Mouse (Mus musculus) hindbrain, embryonic 12.5 days (tissue): ENCODE data around the gene Ppp2r1b. TPM values are rescaled to one million over a fixed set of nuclear protein-coding genes. Genes with fewer than 3 reads are reported as not detected.
"Not testable (repeated sequence)": the region's sequence is repeated elsewhere in the genome, so short reads cannot be mapped to it uniquely, and the experiment has no call there.

ENCODE experiments used
- ATAC-seq: fragments of 200-750 bp; cut with Nextera tagmentation; 2 replicates; pipeline ENCODE4 v1.8.0; 2017; ENCODE audit warnings: moderate TSS enrichment; ENCODE audit not compliant: low FRiP score
- H3K27ac ChIP-seq: fragments of 300-500 bp; sonication (generic); 2 replicates; pipeline ENCODE4 v1.5.1; 2016; ENCODE audit warnings: mild to moderate bottlenecking
- H3K27me3 ChIP-seq: fragments of 300-500 bp; sonication (generic); 2 replicates; pipeline ENCODE4 v1.6.1; 2016; ENCODE audit warnings: mild to moderate bottlenecking
- H3K36me3 ChIP-seq: fragments of 300-500 bp; sonication (generic); 2 replicates; pipeline ENCODE4 v1.6.1; 2016; ENCODE audit warnings: mild to moderate bottlenecking
- H3K4me1 ChIP-seq: fragments of 300-500 bp; sonication (generic); 2 replicates; pipeline ENCODE4 v1.6.1; 2016
- H3K4me2 ChIP-seq: fragments of 300-500 bp; sonication (generic); replicated peaks from 2 replicates; pipeline ENCODE4 v1.6.1; 2016; ENCODE audit warnings: mild to moderate bottlenecking
- H3K4me3 ChIP-seq: fragments of 300-500 bp; sonication (generic); 2 replicates; pipeline ENCODE4 v1.5.1; 2016; ENCODE audit warnings: mild to moderate bottlenecking
- H3K9ac ChIP-seq: fragments of 300-500 bp; sonication (generic); 2 replicates; pipeline ENCODE4 v1.6.1; 2016; ENCODE audit warnings: mild to moderate bottlenecking, moderate library complexity
- H3K9me3 ChIP-seq: fragments of 300-500 bp; sonication (generic); replicated peaks from 2 replicates; pipeline ENCODE4 v1.6.1; 2016; ENCODE audit warnings: mild to moderate bottlenecking
- WGBS: fragments of 180-500 bp; shearing (Covaris S2); methylation state at CpG from one replicate; pipeline ENCODE4 v1.1.7; 2016; 5-methylcytosine and 5-hydroxymethylcytosine counted together
- polyA plus RNA-seq: library from polyadenylated mRNA; unstranded; fragments of >200 nt; fragmentation: Nextera tagmentation; extraction: Ambion mirVana; gene quantifications from 2 replicates; pipeline ENCODE4 v1.2.1, GENCODE M21; 2016

The Ppp2r1b gene
- polyA plus RNA-seq, 1 experiment from 2014 or later, result 90.5 TPM

DNA sequence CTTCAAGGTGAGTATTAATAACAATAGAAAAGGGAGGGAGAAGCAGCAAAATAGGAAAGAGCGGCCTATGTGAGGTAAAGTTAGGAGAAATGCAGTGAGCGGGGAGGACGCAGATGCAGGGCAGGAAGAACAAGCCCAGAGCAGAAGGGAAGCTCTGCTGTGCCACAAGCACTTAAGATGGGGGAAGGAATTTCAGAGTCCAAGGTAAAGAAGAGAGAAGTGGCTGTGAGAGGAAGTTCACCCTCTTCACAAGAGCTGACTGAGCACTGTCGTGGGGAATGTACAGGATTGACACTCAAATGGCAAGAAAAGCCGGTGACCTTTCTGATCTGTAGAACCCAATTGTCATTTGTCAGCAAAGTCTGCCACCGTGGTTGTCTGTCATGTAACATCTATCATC lies 27.1 kb upstream of the Ppp2r1b start:
- WGBS, result 90% methylated on average over 6 of the region's 6 CpGs
- peaks cover 50% of the 10 kb centered on the region for H3K36me3 ChIP-seq
- no peak overlapping the region for H3K9ac ChIP-seq
- H3K4me3 ChIP-seq, result no peak overlapping the region
- no peak overlapping the region for H3K27ac ChIP-seq
- H3K4me2 ChIP-seq, result no peak overlapping the region
- no peaks in the 10 kb centered on the region for H3K9me3 ChIP-seq
- H3K27me3 ChIP-seq, result no peaks in the 10 kb centered on the region
- ATAC-seq, result no peak
- no peaks in the 10 kb centered on the region for H3K4me1 ChIP-seq

DNA sequence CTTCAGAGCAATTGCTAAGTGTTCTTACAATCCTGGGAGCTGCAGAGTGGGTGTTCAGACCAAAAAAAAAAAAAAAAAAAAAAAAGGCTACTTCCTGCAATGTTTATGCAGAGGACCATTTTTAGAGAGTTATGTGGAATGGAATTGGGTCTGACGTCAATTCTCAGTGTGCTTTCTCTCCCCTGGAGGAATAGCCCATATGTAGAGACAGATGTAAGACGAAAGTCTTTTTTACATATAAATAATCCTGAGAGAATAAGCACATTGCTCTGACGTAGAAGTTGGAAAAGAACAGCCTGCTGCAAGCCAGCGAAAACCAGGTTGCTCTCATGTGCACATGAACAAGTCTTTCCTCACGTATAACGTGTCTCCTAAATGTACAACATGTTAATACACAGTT lies 25.4 kb upstream of the Ppp2r1b start:
- Histone ChIP-seq H3K27ac (no peak overlapping the region), H3K4me3 (no peak overlapping the region), H3K36me3 (peaks cover 47% of the 10 kb centered on the region), H3K9ac (no peak overlapping the region), H3K27me3 (no peaks in the 10 kb centered on the region), H3K9me3 (no peaks in the 10 kb centered on the region), H3K4me1 (no peaks in the 10 kb centered on the region), H3K4me2 (no peak overlapping the region)
- 92% methylated on average over 6 of the region's 6 CpGs for WGBS
- ATAC-seq, result no peak

DNA sequence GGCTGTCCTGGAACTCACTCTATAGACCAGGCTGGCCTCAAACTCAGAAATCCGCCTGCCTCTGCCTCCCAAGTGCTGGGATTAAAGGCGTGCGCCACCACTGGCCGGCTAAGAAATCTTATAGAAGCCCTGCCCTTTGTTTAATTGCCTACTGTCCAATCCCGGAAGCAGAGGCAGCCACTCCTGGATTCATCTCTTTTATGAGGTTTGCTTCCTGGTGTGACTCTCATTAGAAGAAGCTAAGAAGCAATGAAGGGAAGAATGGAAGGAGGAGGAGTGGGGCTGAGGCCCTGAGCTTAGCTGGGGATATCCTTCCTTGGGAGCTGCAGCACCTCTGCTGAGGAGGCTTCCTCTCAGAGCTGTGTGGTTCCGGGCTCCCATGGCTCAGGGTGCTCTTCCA lies 23.4 kb upstream of the Ppp2r1b start:
- H3K36me3 ChIP-seq, result peaks cover 41% of the 10 kb centered on the region
- no peak for ATAC-seq
- H3K4me3 ChIP-seq, result no peak overlapping the region

DNA sequence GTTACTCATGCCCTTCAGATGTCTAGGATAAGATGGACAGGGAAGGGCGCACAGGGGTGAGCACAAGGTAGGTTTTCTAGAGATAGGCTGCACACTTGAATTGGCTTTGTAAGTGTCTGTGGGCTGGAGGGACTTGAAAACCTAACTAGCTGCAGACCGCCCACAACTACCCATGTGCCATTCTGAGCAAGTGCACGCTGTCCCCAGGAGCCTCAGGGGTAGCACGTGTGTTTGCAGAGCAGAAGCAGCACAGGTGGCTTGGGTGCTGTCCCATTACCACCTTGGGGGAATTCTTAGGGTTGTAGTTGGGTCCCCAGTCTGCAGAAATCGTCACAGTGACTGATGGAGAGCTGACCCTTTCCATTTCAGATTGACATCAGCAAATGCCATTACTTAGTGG lies 22.9 kb upstream of the Ppp2r1b start:
- no peak overlapping the region for H3K27ac ChIP-seq
- H3K4me1 ChIP-seq, result no peaks in the 10 kb centered on the region
- H3K4me3 ChIP-seq, result no peak overlapping the region
- no peaks in the 10 kb centered on the region for H3K27me3 ChIP-seq
- H3K9ac ChIP-seq, result no peak overlapping the region
- no peaks in the 10 kb centered on the region for H3K9me3 ChIP-seq
- peaks cover 36% of the 10 kb centered on the region for H3K36me3 ChIP-seq
- WGBS, result 95% methylated on average over 5 of the region's 5 CpGs
- H3K4me2 ChIP-seq, result no peak overlapping the region
- no peak for ATAC-seq

More for the DNA sequence above, 23.4 kb upstream of the Ppp2r1b start:
- no peaks in the 10 kb centered on the region for H3K9me3 ChIP-seq
- 92% methylated on average over 6 of the region's 6 CpGs for WGBS
- H3K9ac ChIP-seq, result no peak overlapping the region
- no peaks in the 10 kb centered on the region for H3K27me3 ChIP-seq
- no peaks in the 10 kb centered on the region for H3K4me1 ChIP-seq
- H3K4me2 ChIP-seq, result no peak overlapping the region
- no peak overlapping the region for H3K27ac ChIP-seq

DNA sequence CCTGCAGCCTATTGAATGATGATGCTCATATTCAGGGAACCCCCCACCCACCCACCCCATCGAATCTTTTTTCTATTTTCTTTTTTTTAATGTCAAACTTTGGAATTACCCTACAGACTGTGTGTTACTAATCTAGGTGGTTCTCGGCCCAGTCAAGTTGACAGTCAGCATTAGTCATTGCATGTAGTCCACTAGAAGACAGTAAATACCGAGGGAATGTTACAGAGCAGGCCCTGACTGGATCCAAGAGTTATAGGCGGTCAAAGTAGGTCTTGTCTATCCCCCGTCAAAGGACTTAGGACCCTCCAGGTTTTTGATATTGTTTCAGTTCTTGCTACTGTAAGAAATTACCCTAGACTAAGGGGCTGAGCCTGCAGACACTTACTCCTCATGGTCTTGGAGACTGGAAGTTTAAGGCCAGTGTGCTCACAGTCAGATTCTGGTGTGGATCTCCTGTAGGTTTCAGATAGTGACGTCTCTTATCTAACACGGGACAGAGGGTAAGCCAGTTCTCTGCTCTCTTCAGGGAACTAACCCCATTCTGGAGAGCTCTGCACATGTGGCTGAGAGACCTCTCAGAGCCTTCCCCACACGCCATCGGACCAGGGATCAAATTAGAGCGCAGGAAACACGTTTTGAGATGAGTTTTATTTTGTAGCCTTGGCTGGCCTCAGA lies 21.2 kb upstream of the Ppp2r1b start:
- peaks cover 33% of the 10 kb centered on the region for H3K36me3 ChIP-seq
- no peaks in the 10 kb centered on the region for H3K4me1 ChIP-seq
- no peak overlapping the region for H3K27ac ChIP-seq
- no peaks in the 10 kb centered on the region for H3K9me3 ChIP-seq
- H3K9ac ChIP-seq, result no peak overlapping the region
- no peak overlapping the region for H3K4me2 ChIP-seq
- no peaks in the 10 kb centered on the region for H3K27me3 ChIP-seq
- no peak overlapping the region for H3K4me3 ChIP-seq
- WGBS, result 89% methylated on average over 11 of the region's 11 CpGs
- no peak for ATAC-seq

DNA sequence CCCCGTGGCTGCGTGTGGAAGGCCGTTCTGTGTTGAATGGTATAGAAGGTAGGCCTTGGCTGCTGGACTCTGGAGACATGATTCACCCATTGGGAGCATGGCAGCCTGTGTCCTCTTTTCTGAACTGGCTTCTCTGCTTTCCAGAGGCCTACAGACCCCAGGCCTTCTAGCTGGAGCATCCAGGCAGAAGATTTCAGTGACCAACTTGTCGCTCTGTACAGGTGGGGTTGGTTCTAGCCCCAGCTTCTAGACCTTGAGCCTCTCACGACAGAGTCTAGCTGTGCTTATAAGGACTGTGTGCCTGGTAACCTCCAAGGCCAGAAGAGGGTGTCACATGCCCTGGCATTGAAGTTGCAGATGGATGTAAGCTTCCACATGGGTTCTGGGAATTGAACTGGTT lies 13.6 kb upstream of the Ppp2r1b start:
- Histone ChIP-seq H3K36me3 (peaks cover 9% of the 10 kb centered on the region; the same call in 1 of the 2 replicates), H3K4me2 (no peak overlapping the region), H3K4me1 (no peaks in the 10 kb centered on the region), H3K9me3 (no peaks in the 10 kb centered on the region), H3K27ac (no peak overlapping the region), H3K9ac (no peak overlapping the region), H3K4me3 (no peak overlapping the region), H3K27me3 (no peaks in the 10 kb centered on the region)
- ATAC-seq, result no peak
- WGBS, result 91% methylated on average over 5 of the region's 5 CpGs

DNA sequence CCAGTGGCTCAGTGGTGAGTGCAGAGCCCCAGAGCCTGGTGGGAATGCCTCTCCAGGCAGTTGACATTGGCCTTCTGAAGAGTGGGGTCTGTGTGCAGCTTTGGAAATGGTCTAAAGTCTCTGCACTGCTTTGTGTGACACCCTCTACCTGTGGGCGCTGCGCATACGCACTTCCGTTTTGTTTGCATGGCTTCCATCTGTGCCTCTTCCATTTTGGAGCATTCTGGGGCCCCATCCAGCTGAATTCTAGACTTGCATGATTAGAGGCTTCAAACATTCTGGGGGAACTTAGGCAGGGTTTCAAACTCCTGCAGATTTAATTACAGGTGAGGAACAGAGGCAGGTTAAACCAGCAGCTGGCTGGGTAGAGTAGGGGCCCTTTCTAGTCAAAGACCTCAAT lies 12.9 kb upstream of the Ppp2r1b start:
- Histone ChIP-seq H3K27ac (no peak overlapping the region), H3K4me1 (no peaks in the 10 kb centered on the region), H3K36me3 (peaks cover 9% of the 10 kb centered on the region; the same call in 1 of the 2 replicates), H3K9me3 (no peaks in the 10 kb centered on the region), H3K9ac (no peak overlapping the region), H3K4me2 (no peak overlapping the region), H3K27me3 (no peaks in the 10 kb centered on the region), H3K4me3 (no peak overlapping the region)
- ATAC-seq, result no peak
- 100% methylated on average over 4 of the region's 4 CpGs for WGBS

DNA sequence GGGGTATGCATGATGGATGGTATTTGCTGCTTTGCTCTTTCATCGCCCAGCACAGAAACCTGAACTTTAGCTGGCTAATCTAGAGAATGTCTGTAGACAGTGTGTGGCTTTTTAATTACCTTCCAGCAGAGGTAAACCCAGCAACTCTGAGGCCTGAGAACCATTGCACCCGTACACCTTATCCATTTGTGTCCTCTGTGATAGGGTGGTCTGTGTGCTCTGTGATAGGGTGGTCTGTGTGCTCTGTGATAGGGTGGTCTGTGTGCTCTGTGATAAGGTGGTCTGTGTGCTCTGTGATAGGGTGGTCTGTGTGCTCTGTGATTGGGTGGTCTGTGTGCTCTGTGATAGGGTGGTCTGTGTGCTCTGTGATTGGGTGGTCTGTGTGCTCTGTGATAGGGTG lies 12.5 kb upstream of the Ppp2r1b start:
- H3K4me3 ChIP-seq, H3K4me2 ChIP-seq, H3K27ac ChIP-seq, H3K4me1 ChIP-seq, ATAC-seq, H3K36me3 ChIP-seq, H3K27me3 ChIP-seq, H3K9ac ChIP-seq, H3K9me3 ChIP-seq: not testable (repeated sequence)
- WGBS, result 93% methylated on average over 2 of the region's 2 CpGs

DNA sequence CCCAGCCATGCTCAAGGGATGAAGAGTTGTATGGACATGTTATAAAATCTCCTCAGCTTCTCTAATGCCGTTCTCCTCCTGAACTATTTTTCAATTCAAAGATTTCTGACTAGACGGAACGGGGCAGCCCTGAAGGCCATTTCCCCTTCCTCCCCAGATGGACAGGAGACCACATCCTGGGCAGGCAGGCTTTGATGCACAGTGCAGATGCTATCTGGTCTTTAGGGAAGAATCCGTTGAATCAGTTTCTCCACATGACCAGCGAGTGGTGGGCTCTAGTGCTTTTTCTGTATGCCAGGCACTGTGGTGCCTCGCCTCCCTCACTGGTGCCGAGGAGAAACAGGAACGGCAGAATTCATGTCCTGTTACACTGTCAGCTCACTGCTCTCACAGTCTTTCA lies 11.3 kb upstream of the Ppp2r1b start:
- Histone ChIP-seq H3K27me3 (no peaks in the 10 kb centered on the region), H3K4me1 (no peaks in the 10 kb centered on the region), H3K4me2 (no peak overlapping the region), H3K9ac (no peak overlapping the region), H3K9me3 (no peaks in the 10 kb centered on the region), H3K36me3 (peaks cover 5% of the 10 kb centered on the region; the same call in 1 of the 2 replicates), H3K27ac (no peak overlapping the region), H3K4me3 (no peak overlapping the region)
- ATAC-seq, result no peak
- 90% methylated on average over 8 of the region's 8 CpGs for WGBS

DNA sequence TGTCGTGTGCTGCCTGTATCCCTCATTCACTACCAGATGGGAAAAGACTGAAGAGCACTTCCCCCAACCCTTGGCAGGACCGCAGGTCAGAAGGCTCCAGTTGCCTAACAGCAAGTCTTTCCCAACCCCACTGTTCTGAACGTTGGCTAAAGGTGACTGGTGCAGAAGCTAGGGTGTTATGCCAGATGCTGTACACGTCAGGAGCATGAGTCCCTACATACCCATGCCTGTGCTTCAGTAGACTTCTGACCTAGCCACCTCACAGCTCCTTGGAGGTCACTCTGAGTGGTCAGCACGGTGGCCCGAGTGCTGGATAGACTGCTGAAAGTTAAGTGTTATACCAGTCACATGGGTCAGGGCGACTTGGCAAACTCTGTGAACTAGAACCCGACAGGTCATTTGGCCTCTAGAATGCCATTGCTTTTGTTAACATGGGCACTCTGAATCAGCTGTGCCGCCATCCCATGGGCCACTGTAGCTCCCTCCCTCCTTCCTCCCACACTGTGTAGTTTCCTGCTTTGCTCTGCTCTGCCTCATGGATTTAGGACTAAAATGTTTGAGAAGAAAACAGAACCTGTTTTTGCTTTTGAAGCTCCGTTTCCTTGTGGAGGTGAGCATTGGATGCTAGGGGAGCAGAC lies 9.9 kb upstream of the Ppp2r1b start:
- Histone ChIP-seq H3K27ac (no peak overlapping the region), H3K4me2 (no peak overlapping the region), H3K9ac (no peak overlapping the region), H3K36me3 (peaks cover 5% of the 10 kb centered on the region; the same call in 1 of the 2 replicates), H3K4me3 (no peak overlapping the region), H3K4me1 (no peaks in the 10 kb centered on the region), H3K27me3 (no peaks in the 10 kb centered on the region), H3K9me3 (no peaks in the 10 kb centered on the region)
- WGBS, result 89% methylated on average over 10 of the region's 10 CpGs
- ATAC-seq, result no peak

DNA sequence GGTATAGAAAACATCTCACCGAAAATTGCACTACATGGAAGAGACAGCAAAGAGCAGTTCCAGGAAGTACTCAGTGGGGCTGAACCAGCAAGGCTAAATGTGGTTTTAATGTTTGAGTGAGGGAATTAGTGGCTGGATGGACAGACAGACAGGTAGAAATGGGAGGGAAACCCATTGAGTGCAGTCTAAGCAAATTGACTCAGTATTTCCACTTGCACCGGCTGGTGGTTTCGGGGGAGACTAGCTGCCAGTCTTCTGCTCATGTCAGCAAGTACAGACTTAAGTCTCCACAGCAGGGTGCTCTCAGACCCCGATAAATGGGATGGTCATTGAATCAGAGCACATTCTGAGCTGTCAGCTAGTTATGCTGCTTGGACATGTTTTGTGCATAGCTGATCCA lies 9.0 kb upstream of the Ppp2r1b start:
- Histone ChIP-seq H3K4me2 (no peak overlapping the region), H3K4me3 (no peak overlapping the region), H3K9ac (no peak overlapping the region), H3K4me1 (no peaks in the 10 kb centered on the region), H3K27ac (no peak overlapping the region), H3K9me3 (no peaks in the 10 kb centered on the region), H3K27me3 (no peaks in the 10 kb centered on the region), H3K36me3 (peaks cover 5% of the 10 kb centered on the region; the same call in 1 of the 2 replicates)
- no peak for ATAC-seq
- WGBS, result 88% methylated on average over 4 of the region's 4 CpGs

DNA sequence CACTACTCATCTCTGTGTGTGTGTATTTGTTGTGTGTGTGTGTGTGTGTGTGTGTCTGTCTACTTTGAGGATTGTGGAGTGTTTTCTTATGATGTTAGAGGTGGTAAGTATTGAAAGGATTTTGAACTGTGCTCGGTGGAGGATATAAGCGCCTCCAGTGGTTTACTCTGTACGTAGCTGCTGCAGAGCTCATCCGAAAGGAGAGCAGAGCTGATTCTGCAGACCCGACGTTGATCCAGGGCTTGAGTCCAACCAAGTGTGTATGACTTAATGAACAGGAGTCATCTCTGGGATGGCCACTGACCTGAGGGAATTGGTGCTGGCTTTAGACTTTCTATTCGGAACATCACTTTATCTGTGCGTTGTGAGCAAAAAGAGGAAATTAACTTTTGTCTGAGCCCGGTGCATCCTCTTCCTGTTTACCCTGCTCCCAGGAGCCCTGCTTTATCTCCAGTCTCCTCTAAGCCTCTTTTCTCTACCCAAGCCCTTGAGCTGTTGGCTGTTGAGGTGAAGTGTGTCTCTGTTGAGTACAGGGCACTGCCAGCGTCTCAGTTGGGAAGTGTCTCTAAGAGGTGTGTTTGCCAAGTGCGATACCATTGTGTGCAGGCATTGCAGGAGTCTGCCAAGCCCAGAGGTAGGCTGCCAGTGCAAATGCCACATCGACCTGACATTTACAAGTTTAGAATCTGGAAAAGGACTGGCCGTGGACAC lies 3.9 kb upstream of the Ppp2r1b start:
- Histone ChIP-seq H3K9me3 (no peaks in the 10 kb centered on the region), H3K27me3 (no peaks in the 10 kb centered on the region), H3K27ac (no peak overlapping the region), H3K36me3 (peaks cover 14% of the 10 kb centered on the region), H3K4me2 (no peak overlapping the region), H3K4me1 (no peaks in the 10 kb centered on the region), H3K9ac (no peak overlapping the region), H3K4me3 (no peak overlapping the region)
- no peak for ATAC-seq
- WGBS, result 93% methylated on average over 13 of the region's 13 CpGs
